Mouse (Mus musculus): ENCODE measurements around the gene Grap. TPM values are rescaled to one million over a fixed set of nuclear protein-coding genes. Genes with fewer than 3 reads are reported as not detected.

Gene Grap
- polyA plus RNA-seq (2014; fragmentation: Nextera tagmentation; extraction: Ambion mirVana), result 7.4 and 10.3 TPM in 2 replicates

DNA sequence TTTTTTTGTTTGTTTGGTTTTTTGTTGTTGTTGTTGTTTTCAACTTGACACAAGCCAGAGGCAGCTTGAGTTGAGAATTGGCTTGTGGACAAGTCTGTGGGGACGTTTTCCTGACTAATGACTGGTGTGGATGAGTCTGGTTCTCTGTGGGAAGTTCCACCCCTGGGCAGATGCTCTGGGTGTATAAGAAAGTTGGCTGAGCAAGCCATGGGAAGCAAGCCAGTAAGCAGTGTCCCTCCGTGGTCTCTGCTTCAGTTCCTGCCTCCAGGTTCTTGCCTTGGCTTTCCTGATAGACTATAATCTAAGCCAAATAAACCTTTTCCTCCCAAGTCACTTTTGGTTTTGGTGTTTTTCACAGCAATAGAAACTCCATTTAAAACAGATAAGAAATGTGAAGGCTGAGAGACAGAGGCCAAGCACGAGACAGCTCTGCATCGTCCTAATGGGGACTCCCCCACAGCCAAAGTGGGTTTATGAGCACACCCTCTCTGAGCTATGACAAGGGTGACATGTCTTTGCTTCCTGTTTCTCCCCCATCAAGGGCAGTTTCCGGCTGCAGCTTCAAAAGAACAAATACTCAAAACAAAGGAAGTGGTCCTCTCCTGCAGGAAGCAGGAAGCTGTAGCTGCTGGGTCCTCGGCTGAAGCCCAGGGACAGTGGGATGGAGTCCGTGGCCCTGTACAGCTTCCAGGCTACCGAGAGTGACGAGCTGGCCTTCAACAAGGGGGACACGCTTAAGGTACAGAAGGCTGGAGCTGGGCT, at the start of gene Grap:
Grap (plus strand) TSS at position 580 of the 762 bp plus-strand sequence.
- Histone ChIP-seq H3K4me1 (ENCODE audit: control insufficient read depth in 2 of 2, insufficient read depth in 2 of 2, low read length in 2 of 2) (no peaks in the 10 kb centered on the region; a peak in 1 of 4 replicates), H3K27me3 (ENCODE audit: control insufficient read depth, insufficient read depth, low read length) (no peaks in the 10 kb centered on the region), H3K36me3 (ENCODE audit: control insufficient read depth, insufficient read depth, low read length) (no peaks in the 10 kb centered on the region), H3K4me2 (ENCODE audit: low read length) (peak within 1 kb of the TSS; percentile 38), H3K27ac (replicated peaks in 1 of 2; ENCODE audit: control insufficient read depth in 1 of 2, insufficient read depth in 1 of 2, low read depth in 2 of 2, low read length in 2 of 2) (0 out of 4 replicates have a peak within 1 kb of the TSS, but pooled peaks of 1 of the 2 experiments have one; percentile 33), H3K9me3 (ENCODE audit: control insufficient read depth, low read length) (no peaks in the 10 kb centered on the region), H3K9ac (ENCODE audit: low read length) (peak within 1 kb of the TSS; percentile 50; the same call in 1 of the 2 replicates), H3K4me3 (ENCODE audit: control insufficient read depth in 1 of 2, insufficient read depth in 1 of 2, low read depth in 1 of 2, low read length in 2 of 2) (peak within 1 kb of the TSS; percentile 18 to 35; a peak in 3 of 4 replicates)
- WGBS, result 50% methylated on average over 10 of the region's 10 CpGs
- no peak for ATAC-seq (ENCODE audit: insufficient number of reproducible peaks, insufficient read depth, low FRiP score, low read depth)

DNA sequence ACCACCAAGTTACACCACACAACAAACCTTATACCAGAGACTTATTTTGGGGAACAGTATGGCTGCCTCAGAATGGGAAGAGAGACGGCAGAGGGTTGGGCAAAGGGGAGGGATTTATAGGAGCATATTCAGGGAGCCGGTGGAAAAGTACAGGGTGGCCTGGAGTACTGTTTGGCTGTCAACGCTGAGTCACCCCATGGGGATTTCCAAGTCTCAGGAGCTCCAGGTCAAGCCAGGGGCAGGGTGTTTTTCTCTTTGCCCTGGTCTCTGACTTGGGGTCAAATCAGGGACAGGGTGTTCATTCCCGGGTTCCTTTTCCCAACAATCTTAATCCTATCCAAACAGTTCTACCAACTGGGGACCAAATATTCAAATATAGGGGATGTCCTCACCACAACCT, 45.0 kb upstream of the Grap start:
- H3K27ac ChIP-seq (replicated peaks in 1 of 2; ENCODE audit: control insufficient read depth in 1 of 2, insufficient read depth in 1 of 2, low read depth in 2 of 2, low read length in 2 of 2), result no peak overlapping the region
- no peaks in the 10 kb centered on the region for H3K4me1 ChIP-seq (ENCODE audit: control insufficient read depth in 2 of 2, insufficient read depth in 2 of 2, low read length in 2 of 2)
- no peak for ATAC-seq (ENCODE audit: insufficient number of reproducible peaks, insufficient read depth, low FRiP score, low read depth)
- H3K9me3 ChIP-seq (ENCODE audit: control insufficient read depth, low read length), result peaks cover 6% of the 10 kb centered on the region; the same call in 1 of the 2 replicates
- no peaks in the 10 kb centered on the region for H3K27me3 ChIP-seq (ENCODE audit: control insufficient read depth, insufficient read depth, low read length)
- no peaks in the 10 kb centered on the region for H3K36me3 ChIP-seq (ENCODE audit: control insufficient read depth, insufficient read depth, low read length)
- WGBS, result 53% methylated on average over 4 of the region's 4 CpGs
- H3K9ac ChIP-seq (ENCODE audit: low read length), result no peak overlapping the region
- H3K4me2 ChIP-seq (ENCODE audit: low read length), result no peak overlapping the region
- H3K4me3 ChIP-seq (ENCODE audit: control insufficient read depth in 1 of 2, insufficient read depth in 1 of 2, low read depth in 1 of 2, low read length in 2 of 2), result no peak overlapping the region

DNA sequence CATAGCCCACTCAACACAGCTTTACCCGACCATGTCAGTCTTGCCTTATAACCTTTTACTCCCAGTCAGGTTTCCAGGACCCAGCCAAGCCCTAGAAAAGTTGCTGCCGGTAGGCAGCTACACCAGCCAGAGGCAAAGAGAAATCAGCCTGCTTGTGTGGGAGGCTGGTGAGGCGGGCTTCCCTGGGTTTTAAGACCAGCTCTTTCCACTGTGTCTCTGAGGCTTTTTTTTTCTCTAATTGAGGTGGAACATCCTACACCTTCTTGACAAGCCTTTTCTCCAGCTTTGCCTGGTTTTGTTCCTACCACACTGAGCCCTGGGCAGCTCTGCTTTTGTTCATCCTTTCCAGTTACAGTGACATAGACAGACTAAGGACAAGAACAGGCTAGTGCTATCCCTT, 41.9 kb upstream of the Grap start:
- Histone ChIP-seq H3K9me3 (ENCODE audit: control insufficient read depth, low read length) (peaks cover 6% of the 10 kb centered on the region; the same call in 1 of the 2 replicates), H3K9ac (ENCODE audit: low read length) (no peak overlapping the region), H3K4me2 (ENCODE audit: low read length) (no peak overlapping the region), H3K4me1 (ENCODE audit: control insufficient read depth in 2 of 2, insufficient read depth in 2 of 2, low read length in 2 of 2) (peaks cover 8 to 13% of the 10 kb centered on the region in 2 experiments; a peak in 3 of 4 replicates), H3K36me3 (ENCODE audit: control insufficient read depth, insufficient read depth, low read length) (no peaks in the 10 kb centered on the region), H3K27ac (replicated peaks in 1 of 2; ENCODE audit: control insufficient read depth in 1 of 2, insufficient read depth in 1 of 2, low read depth in 2 of 2, low read length in 2 of 2) (no peak overlapping the region), H3K4me3 (ENCODE audit: control insufficient read depth in 1 of 2, insufficient read depth in 1 of 2, low read depth in 1 of 2, low read length in 2 of 2) (no peak overlapping the region), H3K27me3 (ENCODE audit: control insufficient read depth, insufficient read depth, low read length) (no peaks in the 10 kb centered on the region)
- WGBS, result 80% methylated on average over 3 of the region's 3 CpGs
- no peak for ATAC-seq (ENCODE audit: insufficient number of reproducible peaks, insufficient read depth, low FRiP score, low read depth)

DNA sequence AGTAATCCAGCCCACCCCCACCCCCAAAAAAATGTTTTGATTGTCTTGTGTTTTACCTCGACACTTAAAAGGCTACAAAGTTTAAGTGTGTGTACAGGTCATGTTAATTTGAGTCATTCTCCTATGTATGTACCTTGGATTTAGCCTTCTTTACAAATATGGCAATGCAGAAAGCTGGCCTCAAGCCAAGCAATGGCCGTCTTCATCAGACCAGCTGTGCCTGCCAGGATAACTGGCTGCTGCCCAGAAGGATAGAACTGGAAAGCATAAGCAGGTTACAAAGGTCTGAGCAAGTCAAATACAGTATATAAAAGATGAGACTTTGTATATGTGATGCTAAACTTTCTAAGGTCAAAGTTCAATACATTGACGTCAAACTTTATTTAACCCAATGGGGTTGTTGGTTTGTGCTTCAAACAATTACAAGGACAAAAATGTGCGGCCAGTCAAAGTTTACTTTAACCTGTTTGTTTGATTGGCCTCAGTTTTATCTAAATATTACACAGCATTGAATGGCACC, 40.9 kb upstream of the Grap start:
- ATAC-seq (ENCODE audit: insufficient number of reproducible peaks, insufficient read depth, low FRiP score, low read depth), result no peak
- Histone ChIP-seq H3K9me3 (ENCODE audit: control insufficient read depth, low read length) (no peaks in the 10 kb centered on the region), H3K9ac (ENCODE audit: low read length) (no peak overlapping the region), H3K36me3 (ENCODE audit: control insufficient read depth, insufficient read depth, low read length) (no peaks in the 10 kb centered on the region), H3K27ac (replicated peaks in 1 of 2; ENCODE audit: control insufficient read depth in 1 of 2, insufficient read depth in 1 of 2, low read depth in 2 of 2, low read length in 2 of 2) (no peak overlapping the region), H3K27me3 (ENCODE audit: control insufficient read depth, insufficient read depth, low read length) (no peaks in the 10 kb centered on the region), H3K4me3 (ENCODE audit: control insufficient read depth in 1 of 2, insufficient read depth in 1 of 2, low read depth in 1 of 2, low read length in 2 of 2) (no peak overlapping the region), H3K4me1 (ENCODE audit: control insufficient read depth in 2 of 2, insufficient read depth in 2 of 2, low read length in 2 of 2) (peaks cover 15 to 22% of the 10 kb centered on the region in 2 experiments; a peak in 3 of 4 replicates), H3K4me2 (ENCODE audit: low read length) (no peak overlapping the region)
- 62% methylated on average over 4 of the region's 4 CpGs for WGBS

DNA sequence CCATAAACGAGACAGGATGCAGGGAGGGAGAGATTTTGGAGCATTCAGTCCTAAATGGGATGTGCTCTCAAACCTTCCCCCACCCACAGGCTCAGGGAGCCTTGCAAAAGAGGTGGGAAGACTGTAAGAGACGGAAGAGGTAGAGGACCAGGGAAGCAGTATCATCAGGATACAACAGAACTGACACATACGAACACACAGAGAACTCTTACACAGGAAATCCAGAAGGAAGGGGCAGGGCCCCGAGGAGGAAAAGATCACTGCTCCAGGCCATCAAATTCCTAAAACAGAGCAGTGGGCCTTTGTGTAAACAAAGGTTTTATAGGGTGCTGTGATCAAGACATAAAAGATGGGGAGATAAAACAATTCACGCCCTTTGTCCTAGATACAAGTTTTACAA, 38.7 kb upstream of the Grap start:
- Histone ChIP-seq H3K9ac (ENCODE audit: low read length) (no peak overlapping the region), H3K4me2 (ENCODE audit: low read length) (no peak overlapping the region), H3K4me1 (ENCODE audit: control insufficient read depth in 2 of 2, insufficient read depth in 2 of 2, low read length in 2 of 2) (peaks cover 18 to 25% of the 10 kb centered on the region in 2 experiments), H3K36me3 (ENCODE audit: control insufficient read depth, insufficient read depth, low read length) (no peaks in the 10 kb centered on the region), H3K27ac (replicated peaks in 1 of 2; ENCODE audit: control insufficient read depth in 1 of 2, insufficient read depth in 1 of 2, low read depth in 2 of 2, low read length in 2 of 2) (no peak overlapping the region), H3K4me3 (ENCODE audit: control insufficient read depth in 1 of 2, insufficient read depth in 1 of 2, low read depth in 1 of 2, low read length in 2 of 2) (no peak overlapping the region), H3K9me3 (ENCODE audit: control insufficient read depth, low read length) (no peaks in the 10 kb centered on the region), H3K27me3 (ENCODE audit: control insufficient read depth, insufficient read depth, low read length) (no peaks in the 10 kb centered on the region)
- WGBS, result 60% methylated on average over 5 of the region's 5 CpGs
- no peak for ATAC-seq (ENCODE audit: insufficient number of reproducible peaks, insufficient read depth, low FRiP score, low read depth)

DNA sequence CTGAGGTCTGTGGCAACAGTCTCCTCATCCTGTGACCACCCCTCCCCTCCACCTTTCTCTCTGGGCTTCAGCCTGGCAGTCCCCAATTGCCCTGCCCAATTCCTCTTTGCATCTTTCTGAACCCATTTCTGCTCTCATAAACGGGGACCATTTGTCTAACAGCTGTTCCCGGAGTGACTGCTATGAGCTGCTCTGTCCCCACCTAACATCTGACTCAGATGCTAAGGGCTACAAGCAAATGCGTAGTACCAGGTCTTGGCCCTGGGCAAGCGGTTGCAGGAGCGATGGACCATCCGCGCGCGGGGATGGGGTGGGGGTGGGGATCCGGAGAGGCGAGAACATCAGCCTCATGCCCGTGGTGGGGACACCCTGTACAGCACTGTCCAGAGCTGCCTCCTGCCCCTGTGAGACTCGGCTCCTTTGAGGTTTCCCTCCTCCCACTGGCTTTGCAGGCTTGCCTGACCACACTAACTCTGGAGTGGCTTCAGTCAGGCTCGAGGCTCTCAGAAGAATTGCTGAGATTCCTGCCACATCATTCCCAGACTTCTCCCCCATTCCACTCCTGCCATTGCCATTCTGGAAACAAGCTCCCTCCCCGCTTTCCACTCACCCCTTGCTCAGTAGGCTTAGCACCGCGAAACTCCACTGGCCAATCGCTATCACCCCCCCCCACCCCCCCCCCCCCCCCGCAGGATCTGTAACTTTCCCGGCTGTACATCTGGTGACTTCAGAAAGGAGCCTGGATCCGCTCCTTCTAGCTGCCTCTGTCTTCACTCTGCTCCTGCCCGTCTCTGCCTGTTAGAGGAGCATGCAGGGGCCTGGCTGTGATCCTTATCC, 37.2 kb upstream of the Grap start:
- Histone ChIP-seq H3K9ac (ENCODE audit: low read length) (peak overlapping the region; percentile 61), H3K4me2 (ENCODE audit: low read length) (peak overlapping the region; percentile 66), H3K9me3 (ENCODE audit: control insufficient read depth, low read length) (no peaks in the 10 kb centered on the region), H3K4me1 (ENCODE audit: control insufficient read depth in 2 of 2, insufficient read depth in 2 of 2, low read length in 2 of 2) (peaks cover 18 to 30% of the 10 kb centered on the region in 2 experiments), H3K4me3 (ENCODE audit: control insufficient read depth in 1 of 2, insufficient read depth in 1 of 2, low read depth in 1 of 2, low read length in 2 of 2) (peak overlapping the region; percentile 16 to 28), H3K36me3 (ENCODE audit: control insufficient read depth, insufficient read depth, low read length) (no peaks in the 10 kb centered on the region), H3K27me3 (ENCODE audit: control insufficient read depth, insufficient read depth, low read length) (no peaks in the 10 kb centered on the region), H3K27ac (replicated peaks in 1 of 2; ENCODE audit: control insufficient read depth in 1 of 2, insufficient read depth in 1 of 2, low read depth in 2 of 2, low read length in 2 of 2) (peak overlapping the region; percentile 19 to 61; a peak in 2 of 4 replicates)
- WGBS, result 5% methylated on average over 19 of the region's 22 CpGs
- ATAC-seq (ENCODE audit: insufficient number of reproducible peaks, insufficient read depth, low FRiP score, low read depth), result peak; percentile 32; the same call in 1 of the 2 replicates

DNA sequence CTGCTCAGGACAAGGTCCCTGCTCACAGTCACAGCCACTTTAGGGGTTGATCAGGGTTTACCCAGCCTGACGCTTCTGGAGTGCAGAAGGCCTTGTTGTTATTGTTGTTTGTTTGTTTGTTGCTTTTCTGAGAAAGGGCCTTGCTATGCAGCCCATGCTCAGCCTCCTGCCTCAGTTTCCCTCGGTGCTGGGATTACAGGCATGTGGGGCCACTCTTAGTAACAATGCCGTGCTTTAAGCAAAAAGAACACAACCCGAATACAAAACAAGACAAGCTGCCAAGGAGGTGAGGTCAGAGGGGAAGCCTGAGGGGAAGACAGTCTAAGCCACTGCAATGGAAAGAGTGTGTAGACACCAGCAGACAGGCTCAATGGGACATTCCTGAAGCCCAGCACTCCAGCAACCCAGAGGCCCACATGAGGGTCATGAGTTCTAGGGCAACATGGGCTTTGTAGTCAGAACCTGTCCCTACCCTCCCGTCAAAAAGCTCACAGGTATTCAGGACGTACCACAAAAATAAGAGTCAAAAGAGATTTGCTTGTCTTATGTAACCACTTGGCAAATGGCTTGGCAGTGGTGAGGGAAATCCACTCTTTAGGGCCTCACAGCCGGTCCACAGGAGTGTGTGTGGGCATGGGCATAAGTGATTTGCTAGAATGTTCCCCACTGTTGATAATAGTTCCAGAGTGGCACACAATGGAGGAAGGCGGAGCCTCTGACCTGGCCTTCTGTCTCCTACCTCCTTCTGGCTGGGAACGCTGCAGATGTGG, 36.4 kb upstream of the Grap start:
- peak overlapping the region in 1 of 2 experiments; percentile 61; a peak in 2 of 4 replicates for H3K27ac ChIP-seq (replicated peaks in 1 of 2; ENCODE audit: control insufficient read depth in 1 of 2, insufficient read depth in 1 of 2, low read depth in 2 of 2, low read length in 2 of 2)
- H3K4me3 ChIP-seq (ENCODE audit: control insufficient read depth in 1 of 2, insufficient read depth in 1 of 2, low read depth in 1 of 2, low read length in 2 of 2), result no peak overlapping the region
- WGBS, result 63% methylated on average over 9 of the region's 9 CpGs
- H3K4me2 ChIP-seq (ENCODE audit: low read length), result 0 out of 2 replicates have a peak overlapping the region, but pooled peaks have one; percentile 4
- H3K27me3 ChIP-seq (ENCODE audit: control insufficient read depth, insufficient read depth, low read length), result no peaks in the 10 kb centered on the region
- no peak for ATAC-seq (ENCODE audit: insufficient number of reproducible peaks, insufficient read depth, low FRiP score, low read depth)
- no peak overlapping the region for H3K9ac ChIP-seq (ENCODE audit: low read length)
- H3K36me3 ChIP-seq (ENCODE audit: control insufficient read depth, insufficient read depth, low read length), result no peaks in the 10 kb centered on the region
- peaks cover 18 to 30% of the 10 kb centered on the region in 2 experiments for H3K4me1 ChIP-seq (ENCODE audit: control insufficient read depth in 2 of 2, insufficient read depth in 2 of 2, low read length in 2 of 2)
- no peaks in the 10 kb centered on the region for H3K9me3 ChIP-seq (ENCODE audit: control insufficient read depth, low read length)
